Mouse (Mus musculus): ENCODE measurements around the gene Dnaic2.

Dnaic2 gene

DNA sequence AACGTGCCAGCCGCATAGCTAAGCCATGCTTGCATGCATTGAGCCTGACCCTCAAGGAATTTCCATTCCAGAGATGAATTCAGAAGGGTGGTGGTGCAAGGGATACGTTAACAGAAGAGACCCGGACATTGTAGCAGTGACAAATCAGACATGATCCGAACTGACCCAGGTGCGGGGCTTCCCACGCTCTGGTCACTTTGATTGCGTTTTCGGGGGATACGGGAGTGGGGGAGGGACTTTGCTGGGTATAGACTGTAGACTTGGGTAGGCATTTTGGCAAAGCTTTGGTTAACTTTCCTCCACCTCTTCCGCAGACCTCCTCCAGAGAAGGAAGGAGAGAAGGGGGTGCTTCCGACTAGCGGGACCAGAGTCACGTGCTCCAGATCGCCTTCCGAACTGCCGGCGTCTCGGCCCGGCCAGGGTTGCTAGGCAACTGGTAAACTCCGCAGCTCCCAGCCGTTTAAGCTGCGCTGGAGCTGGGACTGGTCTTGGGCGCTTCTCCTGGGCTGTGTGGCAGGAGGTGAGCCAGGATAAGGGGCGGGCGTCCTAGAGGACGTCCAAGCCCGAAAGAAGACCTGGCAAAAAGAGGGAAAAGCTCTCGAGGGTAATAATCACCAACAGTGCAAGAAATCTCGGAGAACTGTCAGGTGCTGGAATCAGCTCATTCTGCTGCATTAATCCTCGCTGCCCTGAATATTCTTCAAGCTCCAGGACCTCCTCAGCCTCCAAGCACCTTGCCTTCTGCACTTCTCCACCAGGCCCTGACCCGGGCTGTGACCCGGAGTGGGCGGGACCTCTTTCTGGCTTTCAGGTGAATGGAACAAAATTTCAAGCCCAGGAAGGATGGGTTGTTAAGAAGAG lies at the start of gene Dnaic2:
TSS of gene Dnaic2 (plus strand) at position 444 of the 861 bp plus-strand sequence.
- no peak for DNase-seq

DNA sequence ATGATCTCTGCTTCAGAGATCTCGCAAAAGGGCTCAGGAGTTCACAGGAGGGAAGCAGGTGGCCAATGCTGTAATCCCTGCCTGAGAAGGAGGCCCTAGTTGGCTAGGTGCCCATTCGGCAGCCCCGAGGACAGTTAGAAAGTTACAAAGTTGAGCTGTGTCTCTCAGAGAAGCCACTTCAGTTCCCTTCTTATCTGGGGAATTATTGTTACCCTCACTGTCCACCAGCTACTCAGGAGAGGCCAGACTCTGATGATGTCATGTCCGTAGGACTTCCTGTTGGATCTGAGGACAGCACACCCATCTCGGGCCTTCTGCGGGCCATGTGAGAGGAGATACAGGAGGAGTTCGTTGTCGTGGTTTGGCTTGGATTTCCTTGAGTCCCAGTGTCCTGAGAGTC lies 47.6 kb upstream of the Dnaic2 start:
- DNase-seq = no peak

DNA sequence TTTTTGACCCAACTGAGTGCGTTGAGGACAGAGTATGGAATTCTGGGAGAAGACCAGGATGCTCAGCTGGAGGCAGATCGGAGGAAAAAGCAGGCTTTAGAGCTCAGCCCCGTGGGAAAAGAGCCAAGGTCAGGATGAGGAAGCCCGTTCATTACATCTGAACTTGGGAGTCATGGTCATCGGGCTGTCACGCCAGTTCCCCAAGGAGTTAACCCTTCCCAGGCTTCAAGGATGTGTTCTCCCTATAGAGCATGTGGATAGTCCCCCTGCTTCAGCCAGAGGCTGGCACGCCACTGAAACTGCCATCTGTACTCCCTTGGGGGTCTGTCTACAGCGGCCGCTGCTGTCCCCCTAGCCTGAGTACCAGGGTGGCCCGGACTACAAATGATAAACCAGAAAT lies 46.9 kb upstream of the Dnaic2 start:
- no peak for DNase-seq

DNA sequence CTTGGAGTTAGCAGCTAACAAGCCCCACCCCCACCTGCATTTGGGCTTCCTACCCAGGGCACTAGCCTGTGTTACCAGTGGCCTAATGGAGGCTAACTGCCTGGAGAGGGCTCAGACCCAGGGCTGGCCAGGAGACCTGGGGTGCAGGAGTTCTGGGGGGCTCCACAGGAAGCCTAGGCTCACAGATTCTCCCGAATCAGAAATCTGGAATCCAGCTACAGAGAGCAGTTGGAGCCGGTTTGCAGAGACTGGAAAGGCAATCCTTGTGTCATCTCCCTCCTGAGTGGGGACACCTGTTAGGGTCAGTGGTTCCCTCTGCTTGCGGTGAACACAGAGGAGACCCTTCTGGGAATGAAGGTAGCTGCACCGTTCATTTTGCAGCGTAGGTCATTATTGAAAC lies 46.2 kb upstream of the Dnaic2 start:
- no peak for DNase-seq

DNA sequence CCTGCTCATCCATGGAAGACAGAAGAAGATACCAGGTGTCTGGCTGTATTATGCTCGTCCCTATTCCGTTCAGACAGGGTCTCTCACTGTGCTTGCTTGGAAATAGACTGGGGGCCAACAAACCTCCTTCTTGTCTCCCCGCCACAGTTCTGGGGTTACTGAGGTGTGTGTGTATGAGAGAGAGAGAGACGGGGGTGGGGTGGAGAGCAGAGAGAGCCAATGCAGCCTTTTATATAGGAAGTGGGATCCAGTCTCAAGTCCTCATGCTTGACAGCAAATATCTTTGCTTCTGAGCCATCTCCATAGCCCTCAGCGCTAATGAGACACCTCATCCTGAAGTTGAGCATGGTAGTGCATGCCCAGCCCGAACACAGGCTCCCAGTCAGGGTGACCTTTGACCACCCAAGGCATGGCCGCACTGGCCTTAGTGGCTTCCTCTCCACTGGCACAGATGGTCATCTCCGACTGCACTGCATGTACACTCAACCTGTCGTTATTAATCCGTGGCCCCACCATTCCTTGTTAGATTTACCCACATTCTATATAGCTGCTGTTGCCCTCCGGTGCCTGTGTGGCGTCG lies 44.8 kb upstream of the Dnaic2 start:
- no peak for DNase-seq

DNA sequence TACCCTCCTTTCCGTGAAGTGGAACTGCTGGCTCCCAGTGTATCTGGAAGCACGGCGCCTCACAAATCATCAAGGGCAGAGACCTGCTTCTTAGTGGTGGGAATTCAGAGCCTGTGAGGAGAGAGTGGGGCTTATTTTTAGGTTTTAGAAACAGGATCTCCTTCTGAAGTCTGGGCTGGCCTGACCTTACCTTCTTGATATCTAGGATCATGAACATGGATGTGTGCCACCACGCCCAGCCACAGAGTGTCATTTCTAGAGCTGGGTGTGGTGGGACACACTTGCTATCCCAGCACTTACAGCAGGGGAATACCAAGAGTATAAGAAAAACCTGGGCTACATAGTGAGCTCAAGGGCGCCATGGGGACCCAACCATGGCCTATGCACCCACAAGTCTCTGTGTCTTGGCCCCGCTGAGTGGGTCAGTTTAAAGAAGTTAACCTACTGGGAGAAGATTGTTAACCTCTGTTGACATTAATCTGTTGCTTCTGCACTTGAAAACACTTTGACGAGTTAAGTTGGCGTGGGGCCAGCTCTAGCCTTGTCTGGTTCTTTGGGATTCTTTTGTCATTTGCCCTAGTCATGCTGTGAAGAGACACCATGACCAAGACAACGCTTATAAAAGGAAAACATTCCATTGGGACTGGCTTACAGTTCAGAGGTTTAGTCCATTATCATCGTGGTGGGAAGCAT lies 44.0 kb upstream of the Dnaic2 start:
- no peak for DNase-seq

DNA sequence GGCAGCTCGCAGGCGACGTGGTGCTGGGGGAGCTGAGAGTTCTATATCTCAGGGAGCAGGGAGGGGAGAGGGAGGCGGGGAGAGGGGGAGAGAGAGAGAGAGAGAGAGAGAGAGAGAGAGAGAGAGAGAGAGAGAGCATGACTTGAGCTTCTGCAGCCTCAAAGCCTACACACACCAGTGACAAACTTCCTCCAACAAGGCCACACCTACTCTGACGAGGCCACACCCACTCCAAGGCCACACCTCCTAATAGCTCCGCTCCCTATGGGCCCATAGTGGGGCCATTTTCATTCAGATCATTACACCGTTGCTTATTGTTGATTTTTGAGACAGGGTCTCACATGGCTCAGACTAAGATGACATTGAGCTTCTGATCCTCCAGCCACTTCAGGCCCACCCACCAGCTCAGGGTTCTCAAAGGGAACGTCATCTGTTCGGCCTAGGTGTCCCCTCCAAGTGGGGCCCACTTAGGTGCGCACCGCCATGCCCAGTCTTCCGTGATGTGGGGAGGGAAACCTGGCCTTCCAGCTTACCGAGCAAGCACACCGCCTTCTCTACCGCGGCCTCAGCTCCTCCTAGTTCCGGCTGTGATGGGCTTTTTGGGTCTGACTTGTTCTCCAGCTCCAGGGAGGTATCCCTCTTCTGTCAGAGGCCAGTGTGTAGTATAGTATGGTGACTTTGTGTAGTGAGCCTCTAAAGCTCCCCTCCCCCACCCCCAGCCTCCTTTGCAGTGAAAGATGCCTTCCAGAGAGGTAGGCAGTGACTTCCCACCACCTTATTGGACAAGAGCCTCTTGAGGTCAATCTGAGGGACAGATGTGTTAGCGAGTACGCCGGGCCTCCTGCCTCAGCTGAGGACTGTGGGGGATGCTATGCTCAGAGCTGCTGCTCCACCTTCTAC lies 43.2 kb upstream of the Dnaic2 start:
- no peak for DNase-seq

DNA sequence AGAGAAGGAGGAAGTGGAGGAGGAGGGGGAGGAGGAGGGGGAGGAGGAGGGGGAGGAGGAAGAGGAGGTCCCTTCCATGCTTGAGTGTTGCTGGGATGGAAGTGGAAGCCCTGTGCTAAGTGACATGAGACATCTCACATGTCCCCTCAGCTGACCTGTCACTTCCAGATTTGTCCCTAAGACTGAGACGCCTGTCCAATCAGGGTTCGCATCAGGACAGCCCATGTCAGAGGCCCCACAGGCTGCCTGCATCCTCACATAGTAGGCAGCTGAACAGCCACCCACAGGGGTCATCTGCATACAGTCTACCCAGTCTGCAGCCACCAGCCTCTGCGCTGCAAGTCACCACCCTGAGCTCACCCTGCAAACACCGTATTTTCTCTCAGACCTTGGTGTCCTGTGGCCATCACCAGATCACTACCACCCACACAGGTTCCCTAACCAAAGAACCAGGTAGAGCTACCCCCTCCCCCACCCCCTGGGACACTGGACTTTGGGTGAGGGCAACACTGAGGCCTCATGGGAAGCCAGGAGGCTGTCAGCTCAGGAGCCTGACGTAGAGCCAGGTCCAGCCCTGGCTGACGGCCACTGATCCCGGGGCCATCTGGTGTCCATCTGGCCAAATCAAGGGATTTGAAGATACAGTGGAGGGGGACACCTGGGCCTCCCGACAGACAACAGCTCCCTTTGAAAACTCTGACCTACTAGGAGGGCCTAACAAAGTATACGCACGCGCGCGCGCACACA lies 42.4 kb upstream of the Dnaic2 start:
- no peak for DNase-seq

DNA sequence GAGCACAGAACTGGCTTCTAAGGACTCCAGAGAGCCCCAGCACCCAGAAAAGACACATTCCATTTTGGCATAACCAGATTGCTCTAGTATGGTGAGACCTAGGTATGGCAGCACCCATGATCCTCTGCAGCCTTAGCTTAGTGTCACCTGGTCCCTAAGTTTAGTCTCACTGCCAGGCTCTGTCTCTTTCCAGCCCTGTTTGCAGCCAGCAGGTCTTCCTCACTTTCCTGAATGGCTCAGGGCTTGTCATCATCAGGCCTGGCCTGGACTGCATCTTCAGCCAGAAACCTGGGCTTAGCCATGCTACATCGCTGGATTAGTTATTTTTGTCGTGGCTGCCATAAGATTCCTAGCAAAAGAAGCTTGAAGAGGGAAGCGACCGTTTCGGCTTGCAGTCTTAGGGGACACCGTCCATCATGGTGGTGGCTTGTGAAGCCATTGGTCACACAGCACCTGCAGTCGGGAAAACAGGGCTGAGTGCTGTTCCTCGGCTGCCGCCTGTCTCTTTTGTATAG lies 41.6 kb upstream of the Dnaic2 start:
- no peak for DNase-seq

DNA sequence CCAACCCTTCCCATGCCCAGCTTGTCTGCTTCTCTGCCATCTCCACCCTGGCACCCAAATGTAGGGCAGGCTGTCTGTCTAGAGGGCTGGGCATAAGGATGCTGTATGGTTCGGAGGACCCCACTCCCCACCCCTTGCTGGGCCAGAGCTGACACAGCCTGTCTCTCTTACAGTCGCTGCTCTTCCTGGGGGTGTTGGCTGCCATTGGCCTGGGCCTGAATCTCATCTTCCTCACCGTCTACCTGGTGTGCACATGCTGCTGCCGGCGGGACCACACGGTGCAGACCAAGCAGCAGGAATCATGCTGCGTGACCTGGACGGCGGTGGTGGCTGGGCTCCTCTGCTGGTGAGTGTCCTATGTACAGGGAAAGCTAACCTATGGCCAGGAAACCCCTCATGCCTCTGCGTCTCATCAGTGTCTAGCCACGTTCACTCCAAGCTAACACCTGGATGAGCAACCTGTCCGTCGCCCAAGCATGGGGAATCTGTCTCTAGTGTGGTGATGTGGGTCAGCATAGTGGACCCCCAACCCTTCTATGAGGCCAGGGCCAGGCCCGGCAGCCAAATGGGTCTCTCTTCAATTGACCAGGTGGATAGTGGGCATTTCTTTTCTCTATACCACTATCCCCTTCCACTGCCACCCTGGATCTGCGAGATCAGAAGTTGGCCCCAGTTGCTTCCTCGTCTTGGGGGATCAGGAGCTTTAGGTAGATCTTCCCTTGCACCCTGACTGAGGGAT lies 40.8 kb upstream of the Dnaic2 start:
- no peak for DNase-seq

DNA sequence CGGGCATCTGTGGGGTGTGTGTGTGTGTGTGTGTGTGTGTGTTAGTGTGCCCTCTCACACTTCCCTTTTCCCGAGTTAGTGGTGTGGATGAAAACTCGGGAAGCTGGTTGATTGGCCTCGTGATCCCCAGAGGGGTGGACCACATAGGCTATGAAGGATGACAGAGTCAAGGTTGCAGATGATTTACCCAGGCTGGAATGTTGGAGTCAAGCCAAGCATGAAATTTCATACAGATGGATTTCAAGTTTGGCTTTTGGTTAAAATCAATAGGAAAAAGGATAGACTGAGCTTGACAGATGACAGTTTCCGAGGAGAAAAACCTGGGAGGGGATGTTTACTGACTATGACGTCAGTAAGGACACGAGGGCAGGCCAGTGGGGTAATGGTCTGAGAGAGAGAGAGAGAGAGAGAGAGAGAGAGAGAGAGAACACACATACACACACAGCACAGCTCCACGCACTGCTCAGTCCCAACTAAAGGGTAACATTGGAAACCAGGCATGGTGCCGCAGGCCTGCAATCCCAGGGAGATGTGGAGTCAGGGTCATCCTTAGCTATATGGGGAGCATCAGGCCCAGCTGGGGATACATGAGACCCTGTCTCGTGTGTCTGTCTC lies 39.5 kb upstream of the Dnaic2 start:
- no peak for DNase-seq

DNA sequence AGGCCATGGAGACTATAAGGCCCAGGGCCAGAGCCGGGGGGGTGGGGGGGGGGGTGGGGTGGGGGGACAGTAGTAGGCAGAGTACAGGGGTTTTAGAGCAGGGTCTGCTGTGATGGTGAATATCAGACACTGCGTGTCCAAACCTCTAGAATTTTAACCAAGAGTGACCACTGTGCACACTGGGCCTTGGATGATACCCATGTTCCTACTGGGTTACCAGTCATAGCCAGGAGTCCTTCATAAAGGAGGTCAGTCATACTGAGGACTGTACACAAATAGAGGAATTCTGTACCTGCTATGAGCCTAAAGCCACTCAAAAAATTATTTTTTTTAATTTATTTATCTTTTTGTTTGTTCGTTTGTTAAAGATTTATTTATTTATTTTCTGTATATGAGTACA lies 38.5 kb upstream of the Dnaic2 start:
- no peak for DNase-seq

DNA sequence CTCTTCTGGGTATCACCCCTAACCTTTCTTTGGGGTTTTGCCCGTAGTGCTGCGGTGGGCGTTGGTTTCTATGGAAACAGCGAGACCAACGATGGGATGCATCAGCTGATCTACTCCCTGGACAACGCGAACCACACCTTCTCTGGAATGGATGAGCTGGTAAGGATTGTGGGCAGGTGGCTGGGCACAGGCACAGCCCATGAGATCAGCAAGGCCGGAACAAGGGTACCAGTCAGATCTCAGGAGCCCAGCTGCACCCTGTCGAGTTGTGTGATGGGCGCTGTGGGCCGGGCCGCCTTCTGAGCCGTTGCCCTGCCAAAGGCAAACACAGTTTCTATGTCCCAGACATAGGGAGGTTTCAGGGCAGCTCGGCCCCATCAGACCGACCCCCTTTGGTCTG lies 37.0 kb upstream of the Dnaic2 start:
- DNase-seq = no peak

DNA sequence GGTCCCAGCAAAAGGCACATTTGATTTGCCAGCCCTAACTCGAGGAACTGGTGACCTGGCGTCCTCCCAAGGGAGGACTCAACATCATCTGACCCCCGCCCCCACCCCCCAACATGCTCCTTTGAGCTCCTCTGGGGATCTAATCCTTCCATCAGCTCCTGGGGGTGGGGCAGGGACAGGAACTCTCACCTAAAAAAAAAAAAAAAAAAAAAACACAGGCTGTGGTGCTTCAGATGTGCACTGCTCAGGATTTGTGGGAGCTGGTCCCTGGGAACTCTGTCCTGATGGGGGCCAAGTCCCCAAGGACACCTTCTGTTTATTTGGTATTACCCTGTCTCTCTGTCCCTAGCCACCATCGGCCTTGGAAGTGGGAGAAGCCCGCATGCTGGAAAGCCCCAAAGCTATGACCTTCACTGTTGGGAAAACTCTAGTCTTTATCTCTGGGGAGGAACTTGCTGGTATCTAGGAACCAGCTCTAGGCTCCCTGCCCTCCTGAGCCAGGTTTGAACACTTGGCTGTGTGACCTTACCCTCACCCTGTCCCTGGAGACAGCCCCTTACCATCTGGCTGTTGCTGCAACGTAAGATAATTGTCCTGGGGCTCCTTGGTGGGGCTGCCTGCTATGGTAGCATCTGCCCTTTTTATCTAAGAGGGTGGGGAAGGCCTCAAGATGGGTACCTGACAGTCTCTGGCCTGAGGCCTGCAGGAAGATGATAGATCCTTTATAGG lies 35.6 kb upstream of the Dnaic2 start:
- no peak for DNase-seq

DNA sequence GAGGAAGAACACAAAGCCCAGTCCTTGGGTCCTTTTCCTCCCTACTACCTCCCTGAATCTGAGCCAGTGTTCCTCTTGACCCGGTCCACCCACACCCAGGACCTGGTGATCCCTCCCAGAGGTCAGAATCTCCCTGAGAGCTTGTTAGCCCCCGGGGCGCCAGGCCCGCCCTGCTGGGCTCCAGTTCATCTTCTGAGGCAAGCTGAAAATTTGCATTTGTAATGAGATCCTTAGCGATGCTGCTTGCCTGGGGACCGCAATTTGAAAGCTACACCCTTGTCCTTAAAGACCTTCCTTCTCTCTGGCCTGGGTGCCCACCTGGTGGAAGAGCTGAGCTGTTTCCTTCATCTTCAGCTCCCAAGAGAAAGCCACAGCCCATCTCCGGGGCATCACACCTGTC lies 34.6 kb upstream of the Dnaic2 start:
- DNase-seq = no peak

DNA sequence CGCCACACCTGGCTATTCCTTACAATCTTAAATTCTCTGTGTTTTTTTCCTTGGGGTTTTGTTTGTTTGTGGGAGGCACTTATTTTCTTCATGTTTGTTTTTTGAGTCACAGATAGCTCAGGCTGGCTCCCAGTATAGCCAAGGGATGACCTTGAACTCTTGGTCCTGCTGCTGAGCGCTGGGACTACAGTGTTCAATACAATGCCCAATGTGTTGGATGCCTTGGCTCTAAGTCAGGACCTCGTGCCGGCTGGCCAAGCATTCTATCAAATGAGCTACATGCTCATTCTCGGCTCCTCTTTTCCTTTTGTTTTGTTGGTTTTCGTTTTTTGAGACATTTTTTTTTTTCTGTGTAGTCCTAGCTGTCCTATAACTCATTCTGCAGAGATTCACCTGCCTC lies 33.8 kb upstream of the Dnaic2 start:
- no peak for DNase-seq

DNA sequence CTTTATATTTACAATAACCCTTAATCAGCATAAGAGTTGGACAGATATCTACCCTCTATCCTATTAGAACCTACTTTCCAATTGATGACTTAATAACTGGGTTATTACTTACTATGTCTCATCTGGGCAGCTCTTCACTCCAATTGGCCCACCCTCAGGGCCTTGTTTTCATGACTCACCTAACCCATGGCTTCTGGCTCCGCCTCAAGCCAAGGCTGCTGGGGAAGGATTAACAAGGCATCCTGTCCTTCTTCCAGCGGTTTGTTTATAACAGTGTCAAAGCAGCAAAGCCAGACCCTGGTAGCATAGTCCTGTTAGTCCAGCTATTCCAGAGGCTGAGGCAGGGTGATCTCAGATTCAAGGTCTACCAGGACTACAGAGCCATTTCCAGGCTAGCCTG lies 32.8 kb upstream of the Dnaic2 start:
- DNase-seq = no peak

DNA sequence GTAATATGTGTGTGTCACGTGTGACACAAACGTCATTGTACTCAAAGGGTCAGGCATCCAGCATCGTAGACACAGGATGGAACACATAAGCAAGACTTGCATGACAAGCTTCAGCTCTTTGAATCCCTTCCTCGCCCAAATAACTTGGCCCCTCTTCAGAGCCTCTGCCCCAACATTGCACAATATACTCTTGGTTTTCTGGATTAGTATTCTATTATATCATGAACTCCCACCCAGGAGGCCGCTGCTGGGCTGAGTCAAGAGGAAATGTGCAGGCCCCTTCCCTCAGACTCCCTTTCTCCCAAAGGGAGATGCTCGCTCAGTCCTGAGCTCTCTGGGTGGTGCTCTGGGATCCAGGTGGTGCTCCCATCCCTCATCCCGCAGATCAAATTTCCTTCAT lies 28.7 kb upstream of the Dnaic2 start:
- no peak for DNase-seq

DNA sequence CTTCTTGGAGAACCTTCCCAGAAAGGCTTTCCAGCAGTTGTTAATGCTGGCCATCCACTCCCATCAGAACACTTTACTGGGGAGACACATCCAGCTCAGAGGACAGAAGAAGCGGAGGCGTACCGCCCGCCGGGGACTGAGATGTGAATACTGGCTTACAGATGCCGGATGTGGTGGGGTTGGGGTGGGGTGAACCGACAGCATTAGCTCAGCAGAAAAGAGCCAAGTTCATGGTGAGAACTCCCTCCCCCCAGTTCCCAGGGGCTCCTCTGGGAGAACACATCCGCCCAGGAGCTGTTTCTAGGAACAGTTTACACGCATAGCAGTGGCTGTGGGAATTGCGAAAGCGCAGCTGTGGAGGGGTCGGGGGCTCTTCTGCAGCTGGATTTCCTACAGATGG lies 27.7 kb upstream of the Dnaic2 start:
- peak; percentile 71 for DNase-seq

DNA sequence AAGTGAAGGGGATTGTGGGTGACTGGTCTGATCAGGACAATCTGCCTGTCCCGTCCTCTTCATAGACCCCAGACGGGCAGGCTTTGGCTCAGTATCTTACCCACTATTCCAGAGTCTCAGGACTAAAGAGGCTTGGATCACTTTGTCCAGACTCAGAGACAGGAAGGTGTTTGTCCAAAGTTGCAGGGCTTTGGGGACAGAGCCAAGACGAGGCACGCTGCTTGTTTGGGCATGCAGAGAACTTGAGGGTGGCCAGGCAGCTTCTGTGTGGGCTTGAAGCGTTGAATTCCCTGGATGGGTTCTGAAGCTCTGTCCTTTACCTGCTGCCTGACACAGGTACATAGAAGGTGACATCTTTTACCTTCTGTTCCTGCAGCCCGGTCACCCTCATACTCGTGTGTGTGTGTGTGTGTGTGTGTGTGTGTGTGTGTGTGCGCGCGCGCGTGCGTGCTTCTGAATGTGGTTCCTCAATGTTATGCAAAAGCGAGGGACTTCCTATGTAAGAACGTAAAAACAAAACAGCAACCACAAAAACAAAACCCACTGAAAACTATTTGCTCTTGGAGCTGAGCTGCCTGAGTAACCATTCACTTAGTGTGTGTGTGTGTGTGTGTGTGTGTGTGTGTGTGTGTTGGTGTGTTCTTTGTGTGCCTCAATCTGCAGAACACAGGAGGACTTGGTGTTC lies 24.8 kb upstream of the Dnaic2 start:
- DNase-seq = peak; percentile 20
